Mouse (Mus musculus) erythroblast, embryonic 14.5 days (primary cell): ENCODE results near the gene Olfr362.

Experiments
- GATA1 ChIP-seq: IDR thresholded peaks from 2 replicates; pipeline ENCODE4 v1.6.1; 2012; ENCODE audit warnings: low read length, inconsistent platforms, mixed read lengths
- TAL1 ChIP-seq: IDR thresholded peaks from 3 replicates; pipeline ENCODE4 v1.6.1; 2012; ENCODE audit warnings: low read length, inconsistent platforms, mixed read lengths

- TF ChIP-seq GATA1, result no peak
- TF ChIP-seq TAL1, result no peak
Observed at GRCm38 (mm10) chr2:37065446-37065845, 52.3 kb downstream of the Olfr362 start, which contains the start of gene Olfr360.
